23 mouse cellular contexts compared by ENCODE assay signal in the genomic region with DNA sequence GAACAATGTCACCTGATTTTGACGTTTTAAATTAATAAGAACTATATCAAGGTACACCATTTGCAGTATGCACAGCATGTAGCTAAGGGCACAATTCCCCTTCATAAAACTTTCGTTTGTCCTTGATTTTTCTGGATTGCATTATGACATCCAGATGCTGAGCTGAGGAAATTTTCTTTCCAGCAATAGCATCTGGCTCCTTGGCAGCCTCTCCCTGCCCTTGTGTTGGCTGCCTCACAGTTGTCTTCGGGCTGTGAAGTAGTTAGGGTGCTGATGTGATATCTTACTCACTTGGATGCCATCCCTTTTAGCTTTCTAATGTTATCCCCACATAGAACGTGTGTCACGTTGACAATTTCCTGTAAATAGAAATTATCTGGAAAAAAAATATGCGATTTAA.
DNase-seq lines count a peak whose midpoint lies in the region; ATAC-seq and TF ChIP-seq lines count a peak whose summit lies in the region.
"Had no signal": no experiment of that assay in that cellular context is flagged by ENCODE, and none has a peak within 500 bp of the region (broad histone marks: within the 10 kb centered on the region; RNA-seq: fewer than 3 reads in every experiment).

No protein-coding gene starts in this region.

- TF ChIP-seq CTCF in lung, adult 2 months (IDR thresholded peaks at IDR 0.05; ENCODE audit: insufficient read depth, low read length), result no peak

- ATAC-seq in erythroblast, adult 5-6 weeks (replicated peaks; ENCODE audit: low FRiP score, poor library complexity, severe bottlenecking), result no peak
- ATAC-seq: forebrain, embryonic 13.5 days; forebrain, postnatal 0 days; intestine, embryonic 15.5 days had no signal

- WGBS in lung, adult 2 months, result 61% methylated on average over 6 of the region's 6 CpGs

- TF ChIP-seq POLR2A in lung, adult 2 months (IDR thresholded peaks at IDR 0.05; ENCODE audit: borderline replicate concordance, extremely low read depth, low read depth, low read length), result no peak

- no peak overlapping the region for H3K4me3 ChIP-seq in lung, adult 2 months (replicated peaks; ENCODE audit: extremely low read depth, low read depth, low read length)
- H3K4me3 ChIP-seq: embryonic facial prominence, embryonic 12.5 days; forebrain, embryonic 13.5 days; heart, embryonic 10.5 days; hindbrain, embryonic 12.5 days; intestine, embryonic 15.5 days had no signal

- H3K4me1 ChIP-seq in lung, adult 2 months (ENCODE audit: control insufficient read depth, insufficient read depth, low read length), result no peaks in the 10 kb centered on the region
- H3K4me1 ChIP-seq: embryonic facial prominence, embryonic 12.5 days; heart, embryonic 10.5 days; hindbrain, embryonic 12.5 days; intestine, embryonic 15.5 days had no signal

- intact Hi-C loops in left cerebral cortex, postnatal 14 days (cut with DNase I), result no loop called here

- DNase-seq in gastrocnemius, postnatal 10 days, result peak; percentile 11
- no peak for DNase-seq in gastrocnemius, adult 18-20 months (ENCODE audit: low spot score)
- DNase-seq in left cerebral cortex, postnatal 14 days (ENCODE audit: low spot score in 2 of 2), result peak; percentile 4 to 6
- no peak for DNase-seq in left cerebral cortex, adult 8-10 months (ENCODE audit: low spot score in 2 of 2)
- DNase-seq in lung, postnatal 36 days, result peak; percentile 2
- no peak for DNase-seq in lung, adult 2 months
- DNase-seq in adipocyte (ENCODE audit: low spot score), result peak; percentile 12
- DNase-seq: adrenal gland, postnatal 10 days; cerebellum, adult 18-20 months; cerebellum, adult 9-11 months; embryo, embryonic 11 days; forebrain, postnatal 0 days; gastrocnemius, postnatal 36 days; heart, adult 11 months; heart, postnatal 10 days; heart, postnatal 4 days; kidney, adult 18-20 months had no signal

Comparison
In these comparisons a context has a peak if more than half of its experiments do, and no peak if none do; other contexts are left out.
1. DNase-seq: peak in gastrocnemius, postnatal 10 days (single experiment), left cerebral cortex, postnatal 14 days (2 of 2), lung, postnatal 36 days (single experiment) and adipocyte (single experiment); none in gastrocnemius, adult 18-20 months (single experiment), left cerebral cortex, adult 8-10 months (0 of 2) and lung, adult 2 months (single experiment).